Mouse (Mus musculus) intestine, embryonic 16.5 days (tissue): ENCODE results near the gene Myh13. TPM values are rescaled to one million over a fixed set of nuclear protein-coding genes. Genes with fewer than 3 reads are reported as not detected.

ENCODE experiments used
- ATAC-seq: fragments of 200-750 bp; cut with Nextera tagmentation; 2 replicates; pipeline ENCODE4 v1.8.0; 2017; ENCODE audit warnings: moderate TSS enrichment, moderate library complexity
- H3K27ac ChIP-seq: fragments of 300-500 bp; sonication (generic); 2 replicates; pipeline ENCODE4 v1.5.1; 2014; ENCODE audit warnings: mild to moderate bottlenecking, low read length
- H3K27me3 ChIP-seq: fragments of 300-500 bp; sonication (generic); replicated peaks from 2 replicates; pipeline ENCODE4 v1.6.1; 2014; ENCODE audit warnings: low read length, control low read depth, mixed read lengths; ENCODE audit not compliant: control insufficient read depth, insufficient read depth
- H3K36me3 ChIP-seq: fragments of 300-500 bp; sonication (generic); 2 replicates; pipeline ENCODE4 v1.6.1; 2014; ENCODE audit warnings: low read length, control low read depth; ENCODE audit not compliant: control insufficient read depth, insufficient read depth
- H3K4me1 ChIP-seq: fragments of 300-500 bp; sonication (generic); 2 replicates; pipeline ENCODE4 v1.6.1; 2014; ENCODE audit warnings: low read length, control low read depth, mixed read lengths; ENCODE audit not compliant: control insufficient read depth, insufficient read depth
- H3K4me2 ChIP-seq: fragments of 300-500 bp; sonication (generic); 2 replicates; pipeline ENCODE4 v1.6.1; 2014; ENCODE audit warnings: low read depth, low read length, control low read depth
- H3K4me3 ChIP-seq: fragments of 300-500 bp; sonication (generic); 2 replicates; pipeline ENCODE4 v1.5.1; 2014; ENCODE audit warnings: mild to moderate bottlenecking, low read length
- H3K9ac ChIP-seq: fragments of 300-500 bp; sonication (generic); 2 replicates; pipeline ENCODE4 v1.6.1; 2014; ENCODE audit warnings: low read depth, low read length
- H3K9me3 ChIP-seq: fragments of 300-500 bp; sonication (generic); 2 replicates; pipeline ENCODE4 v1.6.1; 2016; ENCODE audit warnings: low read length, control low read depth; ENCODE audit not compliant: control insufficient read depth
- WGBS: fragments of 180-500 bp; shearing (Covaris S2); extraction: QIAGEN DNeasy Blood & Tissue Kit; methylation state at CpG from one replicate; pipeline ENCODE4 v1.1.7; 2014; 5-methylcytosine and 5-hydroxymethylcytosine counted together
- polyA plus RNA-seq: library from polyadenylated mRNA; unstranded; fragments of >200 nt; fragmentation: Nextera tagmentation; extraction: Ambion mirVana; gene quantifications from 2 replicates; pipeline ENCODE4 v1.2.1, GENCODE M21; 2015

Gene Myh13
- polyA plus RNA-seq, 1 experiment from 2014 or later, result not detected

- ATAC-seq, result no peak
- H3K4me1 ChIP-seq, result no peaks in the 10 kb centered on the region; the same call in 1 of the 2 replicates
- H3K36me3 ChIP-seq, result no peaks in the 10 kb centered on the region
- no peak overlapping the region for H3K4me2 ChIP-seq
- no peak overlapping the region for H3K27ac ChIP-seq
- H3K27me3 ChIP-seq, result no peaks in the 10 kb centered on the region
- H3K9ac ChIP-seq, result no peak overlapping the region
- H3K4me3 ChIP-seq, result no peak overlapping the region
- H3K9me3 ChIP-seq, result no peaks in the 10 kb centered on the region
- WGBS, result 57% methylated on average over 4 of the region's 4 CpGs
Measured at GRCm38 (mm10) chr11:67381833-67382232, 60.4 kb downstream of the Myh13 start.

- Histone ChIP-seq H3K4me2 (no peak overlapping the region), H3K9ac (no peak overlapping the region), H3K4me3 (no peak overlapping the region), H3K36me3 (no peaks in the 10 kb centered on the region), H3K4me1 (no peaks in the 10 kb centered on the region; the same call in 1 of the 2 replicates), H3K27ac (no peak overlapping the region), H3K9me3 (no peaks in the 10 kb centered on the region), H3K27me3 (no peaks in the 10 kb centered on the region)
- WGBS, result 85% methylated on average over 7 of the region's 7 CpGs
- no peak for ATAC-seq
Measured at GRCm38 (mm10) chr11:67384653-67385052, 63.2 kb downstream of the Myh13 start.

GRCm38 (mm10) chr11:67386815-67387415 lies 65.5 kb downstream of the Myh13 start:
- no peak overlapping the region for H3K4me3 ChIP-seq
- H3K36me3 ChIP-seq, result no peaks in the 10 kb centered on the region
- no peaks in the 10 kb centered on the region for H3K27me3 ChIP-seq
- no peak for ATAC-seq
- no peaks in the 10 kb centered on the region for H3K9me3 ChIP-seq
- H3K9ac ChIP-seq, result no peak overlapping the region
- no peaks in the 10 kb centered on the region for H3K4me1 ChIP-seq
- WGBS, result 43% methylated on average over 8 of the region's 8 CpGs
- H3K4me2 ChIP-seq, result no peak overlapping the region
- H3K27ac ChIP-seq, result no peak overlapping the region

- H3K27ac ChIP-seq, result no peak overlapping the region
- WGBS, result 83% methylated on average over 3 of the region's 3 CpGs
- H3K4me2 ChIP-seq, result no peak overlapping the region
- no peak for ATAC-seq
- H3K9ac ChIP-seq, result no peak overlapping the region
- no peaks in the 10 kb centered on the region for H3K4me1 ChIP-seq
- H3K36me3 ChIP-seq, result no peaks in the 10 kb centered on the region
- no peaks in the 10 kb centered on the region for H3K27me3 ChIP-seq
- no peak overlapping the region for H3K4me3 ChIP-seq
- no peaks in the 10 kb centered on the region for H3K9me3 ChIP-seq
Measured at GRCm38 (mm10) chr11:67390679-67391384, 69.4 kb downstream of the Myh13 start.

- Histone ChIP-seq H3K4me2 (no peak overlapping the region), H3K4me1 (no peaks in the 10 kb centered on the region), H3K9ac (no peak overlapping the region), H3K27ac (no peak overlapping the region), H3K4me3 (no peak overlapping the region), H3K36me3 (no peaks in the 10 kb centered on the region), H3K27me3 (no peaks in the 10 kb centered on the region), H3K9me3 (no peaks in the 10 kb centered on the region)
- 84% methylated on average over 3 of the region's 3 CpGs for WGBS
- no peak for ATAC-seq
Measured at GRCm38 (mm10) chr11:67392369-67392768, 70.9 kb downstream of the Myh13 start.

- Histone ChIP-seq H3K9ac (no peak overlapping the region), H3K27me3 (no peaks in the 10 kb centered on the region), H3K27ac (no peak overlapping the region), H3K36me3 (no peaks in the 10 kb centered on the region), H3K4me3 (no peak overlapping the region), H3K4me2 (no peak overlapping the region), H3K4me1 (no peaks in the 10 kb centered on the region), H3K9me3 (no peaks in the 10 kb centered on the region)
- no peak for ATAC-seq
- 68% methylated on average over 5 of the region's 5 CpGs for WGBS
Measured at GRCm38 (mm10) chr11:67400956-67401355, 79.5 kb downstream of the Myh13 start.

GRCm38 (mm10) chr11:67414346-67414940 lies 93.0 kb downstream of the Myh13 start:
- Histone ChIP-seq H3K9ac (no peak overlapping the region), H3K4me2 (no peak overlapping the region), H3K9me3 (no peaks in the 10 kb centered on the region), H3K27me3 (no peaks in the 10 kb centered on the region), H3K4me1 (no peaks in the 10 kb centered on the region), H3K27ac (no peak overlapping the region), H3K36me3 (no peaks in the 10 kb centered on the region), H3K4me3 (no peak overlapping the region)
- 65% methylated on average over 6 of the region's 6 CpGs for whole genome bisulfite sequencing
- no peak for ATAC-seq

Other genes starting within 250 kb of the Myh13 start
- 0.50 and 1.1 TPM in 2 replicates for gene Myh3, start 243.4 kb upstream of the Myh13 start, polyA plus RNA-seq
- 0.02 TPM in 2 replicates for gene Myh2, start 150.6 kb upstream of the Myh13 start, polyA plus RNA-seq
- gene Myh1, start 121.6 kb upstream of the Myh13 start, polyA plus RNA-seq, result 0.04 TPM in 1 of 2 replicates, not detected in the other
- gene Myh4, start 83.6 kb upstream of the Myh13 start, polyA plus RNA-seq, result not detected in 2 replicates
- gene Myh8, start 44.5 kb upstream of the Myh13 start, polyA plus RNA-seq, result 0.32 and 0.64 TPM in 2 replicates
- gene Gas7, start 133.8 kb downstream of the Myh13 start, polyA plus RNA-seq, result 8.4 TPM in 2 replicates